Mouse (Mus musculus): ENCODE data around the gene Hdgfl3.

GRCm38 (mm10) chr7:81875372-81875771 lies 58.9 kb downstream of the Hdgfl3 start:
- no peak for TF ChIP-seq CTCF (IDR thresholded peaks at IDR 0.05; ENCODE audit: low read depth, low read length)
- TF ChIP-seq GATA1 (IDR thresholded peaks at IDR 0.05; ENCODE audit: borderline replicate concordance, low read length), result no peak
- no peak for TF ChIP-seq TAL1 (conservative IDR thresholded peaks at IDR 0.05; ENCODE audit: low read depth, low read length)

Data from G1E (cell line).